Mouse (Mus musculus): ENCODE results near the gene Kcnj9.

The Kcnj9 gene

DNA sequence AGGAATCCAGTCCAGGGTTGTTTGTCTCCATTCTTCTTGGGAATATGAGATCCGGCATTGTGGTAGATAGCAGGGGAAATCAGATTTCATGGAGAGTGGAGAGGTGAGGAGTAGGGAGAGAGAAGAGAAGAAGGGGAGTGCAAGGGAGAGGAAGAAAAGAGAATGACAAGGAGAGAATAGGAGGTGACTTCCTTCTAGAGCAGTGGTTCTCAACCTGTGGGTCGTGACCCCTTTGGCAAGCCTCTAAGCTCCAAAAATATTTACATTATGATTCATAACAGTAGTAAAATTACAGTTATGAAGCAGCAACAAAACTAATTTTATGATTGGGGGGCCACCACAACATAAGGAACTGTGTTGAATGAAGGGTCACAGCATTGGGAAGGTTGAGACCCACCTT lies 3.8 kb upstream of the Kcnj9 start:
- no peak for DNase-seq

DNA sequence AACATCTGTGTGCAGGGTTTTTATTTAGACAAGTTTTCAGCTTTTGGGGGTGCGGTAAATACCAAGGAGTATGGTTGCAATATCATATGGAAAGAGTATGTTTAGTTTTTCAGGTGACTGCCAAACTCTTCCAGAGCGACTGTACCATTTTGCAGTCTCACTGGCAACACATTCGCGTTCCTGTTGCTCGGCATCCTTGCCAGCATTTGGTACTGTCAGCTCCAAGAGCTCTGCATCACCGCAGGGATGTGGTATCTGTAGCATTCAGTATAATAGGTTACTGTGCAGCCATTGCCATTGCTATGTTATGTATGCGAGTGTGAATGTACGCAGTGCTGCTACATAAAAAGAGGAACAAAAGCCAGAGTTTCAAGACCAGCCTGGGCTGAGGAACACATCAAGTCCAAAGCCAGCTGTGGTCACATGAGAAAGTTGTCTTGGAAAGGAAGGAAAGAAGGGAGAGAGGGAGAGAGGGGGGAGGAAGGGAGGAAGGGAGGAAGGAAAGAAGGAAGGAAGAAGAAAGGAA lies 2.4 kb upstream of the Kcnj9 start:
- DNase-seq = no peak

DNA sequence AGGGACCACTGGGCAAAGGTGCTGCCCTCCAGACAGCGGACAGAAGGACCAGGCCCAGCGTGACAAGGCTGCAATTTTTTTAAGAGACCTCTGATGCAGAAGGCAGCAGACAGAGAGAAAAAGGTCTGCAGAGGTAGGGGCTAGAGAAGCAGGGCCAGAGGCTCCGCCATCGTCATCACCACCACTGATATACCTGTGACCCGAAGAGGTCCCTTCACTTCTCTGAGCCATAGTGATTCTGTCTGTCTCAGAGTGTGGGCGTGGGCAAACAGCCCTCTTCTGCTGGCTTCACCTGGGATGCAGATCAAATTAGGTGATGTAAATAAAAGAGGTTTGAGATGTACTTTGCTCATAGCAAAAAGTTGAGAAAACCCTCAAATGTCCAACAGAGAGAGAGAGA lies 498 bp upstream of the Kcnj9 start:
- no peak for DNase-seq

DNA sequence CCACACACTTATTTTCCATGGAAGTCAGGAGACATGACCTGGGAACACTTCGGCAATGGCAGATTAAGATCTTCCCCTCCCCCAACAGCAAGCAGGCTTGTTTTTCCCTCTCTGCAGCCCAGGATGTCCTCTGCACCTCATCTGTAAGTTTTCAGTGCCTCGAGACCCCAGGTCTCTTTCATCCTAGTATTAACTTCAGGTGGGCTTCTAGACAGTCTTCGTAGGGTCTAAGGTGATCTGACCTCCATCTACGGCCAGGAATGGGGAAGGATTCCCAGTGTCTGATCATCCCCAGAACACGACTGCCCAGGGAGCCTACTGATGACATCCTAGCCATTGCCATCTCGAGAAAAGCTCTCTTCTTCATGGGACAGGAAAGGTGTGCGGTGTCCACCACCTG lies 657 bp downstream of the Kcnj9 start:
- DNase-seq = no peak

DNA sequence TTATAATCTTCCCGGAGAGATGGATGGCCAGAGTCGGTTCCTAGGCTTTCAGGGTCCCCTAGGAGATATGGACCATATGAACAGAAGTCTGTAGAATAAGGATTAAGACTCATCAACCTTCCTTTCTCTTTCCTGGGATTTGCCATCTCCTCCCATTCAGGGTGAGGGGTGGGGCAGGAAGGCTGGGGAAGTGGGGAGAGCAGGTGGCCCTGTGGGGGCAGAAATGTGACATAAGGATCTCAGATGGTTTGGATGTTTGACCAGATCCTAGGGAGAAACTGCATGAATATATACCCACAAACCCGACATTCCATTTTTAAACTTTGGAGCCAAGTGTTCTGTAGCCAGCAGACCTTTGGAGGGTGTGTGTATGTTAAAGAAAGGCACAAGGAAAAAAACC lies 1.1 kb downstream of the Kcnj9 start:
- DNase-seq = no peak

DNA sequence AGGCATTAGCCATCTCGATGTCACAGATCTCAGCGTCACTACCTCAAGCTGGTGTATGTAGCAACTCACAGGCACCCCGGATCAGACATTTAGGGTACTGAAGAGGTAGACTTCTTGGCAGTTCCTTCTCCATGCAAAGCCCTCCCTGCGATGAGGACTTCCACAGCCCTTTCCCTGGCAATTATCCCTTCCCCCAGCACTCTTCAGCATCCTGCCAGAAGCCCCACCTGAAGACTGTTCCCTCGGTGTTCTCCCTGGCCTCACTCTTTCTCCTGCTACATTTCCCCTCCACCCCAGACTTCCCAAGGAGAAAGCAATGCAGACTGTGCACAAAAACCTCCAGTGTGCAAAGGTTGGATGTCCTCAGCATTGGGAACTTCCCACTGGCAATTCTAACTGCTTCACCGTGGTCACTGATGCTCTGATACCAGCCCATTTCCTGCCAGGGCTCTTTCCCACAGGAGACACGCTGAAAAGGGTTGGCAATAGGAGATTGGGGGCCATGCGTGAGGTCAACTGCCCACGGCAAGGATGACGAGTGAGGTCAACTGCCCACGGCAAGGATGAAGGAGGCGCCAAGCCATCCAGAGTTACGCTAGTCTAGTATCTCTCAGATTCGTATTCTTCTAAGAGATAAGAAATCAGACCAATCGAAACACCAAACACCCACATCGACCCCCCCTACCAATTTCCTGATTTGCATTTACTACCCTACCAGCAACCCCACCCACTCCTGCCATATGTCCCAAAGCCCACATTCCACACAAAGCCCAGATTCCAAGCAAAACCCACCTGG lies 1.7 kb downstream of the Kcnj9 start:
- DNase-seq = no peak

DNA sequence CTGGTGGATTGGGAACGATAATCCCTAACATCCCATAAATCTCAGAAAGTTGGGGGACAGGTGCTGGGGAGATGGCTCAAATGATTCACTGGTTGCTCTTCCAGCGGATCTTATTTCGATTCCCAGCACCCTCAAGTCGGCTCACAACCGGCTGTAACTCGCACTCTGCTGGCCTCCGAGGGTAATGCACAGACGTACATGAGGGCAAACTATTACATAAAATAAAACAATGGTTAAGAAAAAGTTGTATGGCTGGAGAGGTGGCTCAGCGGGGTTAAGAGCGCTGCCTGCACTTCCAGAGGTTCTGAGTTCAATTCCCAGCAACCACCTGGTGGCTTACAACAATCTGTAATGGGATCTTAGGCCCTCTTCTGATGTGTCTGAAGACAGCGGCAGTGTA lies 2.4 kb downstream of the Kcnj9 start:
- DNase-seq = no peak

DNA sequence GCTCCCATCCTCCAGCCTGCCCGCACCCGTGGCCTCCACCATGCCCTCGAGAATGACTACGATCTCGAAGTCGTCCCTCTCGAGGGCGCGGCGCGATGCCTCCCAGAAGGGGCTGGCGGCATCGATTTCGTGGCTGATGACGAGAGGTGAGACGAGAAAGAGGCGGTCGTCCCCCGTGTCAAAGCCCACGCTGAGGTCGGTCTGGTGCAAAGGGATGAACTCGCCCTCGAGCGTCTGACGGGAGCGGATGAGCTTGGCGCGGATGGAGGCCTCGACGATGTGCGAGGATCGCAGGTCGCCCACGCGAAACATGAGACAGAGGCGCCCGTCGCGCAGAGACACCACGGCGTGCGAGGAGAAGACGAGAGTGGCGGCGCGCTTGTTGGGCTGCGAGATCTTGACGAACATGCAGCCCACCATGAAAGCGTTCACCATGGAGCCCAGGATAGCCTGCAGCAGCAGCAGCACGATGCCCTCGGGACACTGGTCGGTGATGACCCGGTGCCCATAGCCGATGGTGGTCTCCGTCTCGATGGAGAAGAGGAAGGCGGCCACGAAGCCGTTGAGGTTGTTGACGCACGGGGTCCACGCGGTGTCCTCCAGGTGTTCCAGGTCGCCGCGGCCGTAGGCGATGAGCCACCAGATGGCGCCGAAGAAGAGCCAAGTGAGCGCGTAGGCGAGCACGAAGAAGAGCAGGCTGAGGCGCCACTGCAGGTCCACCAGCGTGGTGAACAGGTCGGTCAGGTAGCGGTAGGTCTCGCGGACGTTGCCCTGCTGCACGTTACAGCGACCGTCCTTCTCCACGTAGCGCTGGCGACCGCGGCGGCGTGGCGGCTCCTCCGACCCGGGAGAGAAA lies 3.2 kb downstream of the Kcnj9 start:
- DNase-seq = peak; percentile 62

DNA sequence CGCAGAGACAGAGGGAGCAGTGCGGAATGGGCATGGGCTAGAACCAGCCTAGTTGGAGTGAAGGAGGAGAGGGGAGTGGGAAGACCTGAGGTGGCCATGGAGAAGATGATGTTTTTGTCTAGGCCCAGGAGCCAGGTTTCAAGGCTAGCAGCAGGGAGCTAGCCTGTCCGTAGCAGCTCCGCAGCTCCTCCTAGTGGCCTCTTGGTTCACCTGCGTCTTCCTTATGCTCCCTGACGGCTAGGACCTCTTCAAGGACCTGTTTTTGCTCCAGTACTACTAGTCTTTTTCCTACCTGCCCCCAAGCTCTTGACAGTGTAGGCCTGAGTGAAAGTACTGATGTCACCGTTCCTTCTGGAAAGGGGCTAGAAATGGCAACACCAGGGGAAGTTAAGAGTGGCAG lies 4.4 kb downstream of the Kcnj9 start:
- peak; percentile 71 for DNase-seq

DNA sequence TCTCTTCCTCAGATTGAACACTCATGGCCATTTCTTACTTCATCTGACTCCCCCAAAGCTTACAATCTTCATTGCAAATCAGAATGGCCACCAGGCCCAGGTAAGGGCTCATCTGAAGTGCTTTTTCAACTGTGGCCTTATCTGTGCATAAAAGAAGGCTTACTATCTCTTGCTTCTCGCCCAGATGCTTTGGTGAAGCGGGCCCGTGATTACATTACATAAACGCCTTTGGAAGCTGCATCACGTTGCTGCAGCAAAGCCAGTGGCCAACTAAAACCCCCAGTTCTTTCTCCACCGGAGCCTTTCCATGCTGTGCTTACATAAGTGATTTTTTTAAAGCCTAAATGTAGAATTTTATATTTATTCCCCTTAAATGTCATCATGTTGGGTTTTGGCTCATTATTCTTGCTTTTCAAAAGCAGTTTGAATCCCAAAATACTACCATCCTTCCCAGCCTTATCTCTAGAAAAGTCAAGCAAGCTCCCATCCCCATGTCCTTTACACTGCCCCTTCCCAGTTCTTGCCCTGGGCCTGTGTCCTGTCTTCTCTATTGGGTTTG lies 5.2 kb downstream of the Kcnj9 start:
- DNase-seq = no peak

DNA sequence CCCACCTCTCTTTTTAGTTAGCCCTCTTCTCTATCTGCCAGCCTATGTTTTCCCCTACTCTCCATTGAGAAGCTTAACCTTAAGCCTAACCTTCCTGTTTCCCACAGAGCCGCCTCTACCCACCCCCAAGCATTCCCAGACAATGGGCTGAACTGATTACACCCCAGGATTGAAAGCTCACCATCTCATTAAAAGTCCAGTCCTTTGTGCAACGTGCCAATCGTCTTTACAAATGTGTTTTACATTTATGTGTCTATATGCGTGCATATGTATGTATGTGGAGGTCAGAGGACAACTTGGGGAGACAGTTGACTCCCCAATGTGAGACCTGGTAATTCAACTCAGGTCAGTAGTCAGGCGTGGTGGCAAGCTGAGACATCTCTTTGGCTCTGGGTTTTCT lies 5.8 kb downstream of the Kcnj9 start:
- no peak for DNase-seq

DNA sequence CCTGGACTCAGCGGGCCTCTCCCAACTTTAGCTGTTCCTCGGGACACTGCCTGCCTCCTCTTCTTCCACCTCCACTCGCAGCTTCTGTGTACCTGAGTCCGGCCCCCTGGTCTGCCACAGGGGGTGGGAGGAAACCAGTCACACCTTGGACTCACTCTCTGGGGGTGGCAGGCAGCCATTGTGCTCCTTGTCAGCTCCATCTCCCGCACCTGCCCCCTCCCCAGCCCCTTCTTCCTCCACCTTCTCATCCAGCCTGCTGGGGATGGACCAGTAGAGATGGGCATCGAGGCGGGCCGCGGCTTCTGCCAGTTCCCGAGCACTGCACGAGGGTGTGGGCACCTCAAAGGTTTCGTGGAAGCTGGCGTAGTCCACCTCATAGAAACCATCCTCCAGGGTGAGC lies 6.4 kb downstream of the Kcnj9 start:
- DNase-seq = no peak

DNA sequence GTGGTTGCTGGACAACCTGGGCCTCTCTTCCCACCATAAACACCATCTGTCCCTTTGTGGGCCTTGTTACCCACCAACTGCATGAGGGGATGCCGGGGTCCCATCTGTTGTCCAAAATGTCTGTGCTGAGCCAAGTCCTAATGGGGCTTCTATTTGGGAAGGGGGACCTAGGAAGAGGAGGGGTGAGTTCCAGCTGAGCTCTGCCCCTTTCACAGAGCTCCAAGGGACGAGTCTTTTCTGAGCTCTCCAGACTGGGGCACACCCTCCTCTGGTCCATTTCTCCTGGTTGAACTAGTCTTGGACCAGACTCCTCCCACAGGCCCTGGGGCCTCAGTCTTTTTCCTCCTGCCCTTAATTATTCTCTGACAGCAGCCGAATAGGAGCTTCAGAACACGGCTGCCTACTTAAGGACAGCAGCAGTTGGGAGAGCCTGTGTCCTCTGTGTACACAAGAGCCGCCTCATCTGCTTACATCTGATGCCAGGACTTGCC lies 9.2 kb downstream of the Kcnj9 start:
- DNase-seq = no peak

DNA sequence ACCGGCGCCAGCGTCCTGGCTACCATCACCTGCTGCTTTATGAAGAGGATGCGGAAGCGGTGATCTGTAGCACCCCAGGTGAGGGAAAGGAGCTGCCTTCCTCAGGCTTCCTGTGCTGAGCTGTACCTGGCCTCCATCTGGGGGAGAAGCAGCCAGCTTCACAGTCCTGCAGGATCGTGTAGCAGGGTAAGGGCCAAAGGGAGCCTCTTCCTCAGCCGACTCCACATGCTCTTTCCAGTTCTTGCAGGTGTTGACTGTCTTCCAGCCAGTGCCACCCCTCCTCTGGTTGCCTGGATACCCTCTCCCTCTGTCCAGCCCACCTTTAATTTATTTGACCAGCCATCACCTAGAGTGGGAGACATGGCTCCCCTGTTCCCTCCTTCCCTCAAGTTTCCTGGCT lies 9.8 kb downstream of the Kcnj9 start:
- no peak for DNase-seq

DNA sequence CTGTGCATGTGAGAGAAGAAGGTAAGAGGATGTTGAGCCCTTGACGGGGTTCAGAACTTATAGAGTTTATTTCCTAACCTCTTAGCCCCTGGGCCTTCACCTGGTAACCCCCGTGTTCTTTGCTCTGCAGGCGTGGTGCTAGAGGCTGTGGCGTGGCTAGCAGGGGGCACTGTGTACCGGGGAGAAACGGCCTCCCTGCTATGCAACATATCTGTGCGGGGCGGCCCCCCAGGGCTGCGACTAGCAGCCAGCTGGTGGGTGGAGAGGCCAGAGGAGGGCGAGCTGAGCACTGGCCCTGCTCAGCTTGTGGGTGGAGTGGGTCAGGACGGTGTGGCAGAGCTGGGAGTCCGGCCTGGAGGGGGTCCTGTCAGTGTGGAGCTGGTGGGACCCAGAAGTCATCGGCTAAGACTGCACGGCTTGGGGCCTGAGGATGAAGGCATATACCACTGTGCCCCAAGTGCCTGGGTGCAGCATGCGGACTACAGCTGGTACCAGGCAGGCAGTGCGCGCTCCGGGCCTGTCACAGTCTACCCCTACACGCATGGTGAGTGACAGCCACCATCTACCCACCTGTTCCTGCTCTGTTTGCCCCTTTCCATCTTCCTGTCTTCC lies 10.6 kb downstream of the Kcnj9 start:
- no peak for DNase-seq

DNA sequence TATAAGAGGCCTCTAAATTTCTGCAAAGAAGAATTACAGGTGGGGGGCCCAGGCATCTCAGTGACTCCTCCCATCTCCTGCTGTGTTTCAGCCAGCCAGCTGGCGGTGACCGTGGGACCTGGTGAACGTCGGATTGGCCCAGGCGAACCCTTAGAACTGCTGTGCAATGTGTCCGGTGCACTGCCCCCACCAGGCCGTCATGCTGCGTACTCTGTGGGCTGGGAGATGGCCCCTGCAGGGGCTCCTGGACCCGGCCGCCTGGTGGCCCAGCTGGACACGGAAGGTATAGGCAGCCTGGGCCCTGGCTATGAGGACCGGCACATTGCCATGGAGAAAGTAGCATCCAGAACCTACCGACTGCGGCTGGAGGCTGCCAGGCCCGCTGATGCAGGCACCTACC lies 11.2 kb downstream of the Kcnj9 start:
- DNase-seq = no peak

DNA sequence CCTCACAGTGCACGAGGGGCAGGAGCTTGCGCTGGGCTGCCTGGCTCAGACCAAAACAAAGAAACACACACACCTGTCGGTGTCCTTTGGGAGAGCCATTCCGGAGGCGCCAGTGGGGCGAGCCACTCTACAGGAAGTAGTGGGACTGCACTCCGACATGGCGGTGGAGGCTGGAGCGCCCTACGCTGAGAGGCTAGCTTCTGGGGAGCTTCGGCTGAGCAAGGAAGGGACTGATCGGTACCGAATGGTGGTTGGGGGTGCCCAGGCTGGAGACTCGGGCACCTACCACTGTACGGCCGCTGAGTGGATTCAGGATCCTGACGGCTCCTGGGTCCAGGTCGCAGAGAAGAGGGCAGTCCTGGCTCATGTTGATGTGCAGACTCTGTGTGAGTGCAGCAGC lies 11.7 kb downstream of the Kcnj9 start:
- no peak for DNase-seq

DNA sequence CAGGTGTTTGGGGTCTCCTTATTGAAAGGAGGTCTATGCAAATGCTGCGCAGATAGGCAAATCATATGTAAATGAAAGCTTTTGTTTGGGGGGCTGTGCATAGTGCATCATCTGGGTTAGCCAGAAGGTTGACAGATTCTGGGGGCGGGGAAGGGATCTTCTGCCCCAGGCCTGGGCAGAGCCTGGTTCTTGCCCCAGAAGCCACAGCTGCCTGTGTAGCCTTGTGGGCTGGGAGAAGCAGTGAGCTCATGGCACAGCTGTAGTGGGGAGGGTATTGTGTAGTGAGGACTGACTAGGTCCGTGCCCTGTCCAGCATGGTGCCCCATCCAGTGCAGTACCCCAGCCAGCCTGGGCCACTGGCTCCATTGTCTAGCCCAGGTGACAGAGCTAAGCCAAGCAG lies 14.2 kb downstream of the Kcnj9 start:
- no peak for DNase-seq

DNA sequence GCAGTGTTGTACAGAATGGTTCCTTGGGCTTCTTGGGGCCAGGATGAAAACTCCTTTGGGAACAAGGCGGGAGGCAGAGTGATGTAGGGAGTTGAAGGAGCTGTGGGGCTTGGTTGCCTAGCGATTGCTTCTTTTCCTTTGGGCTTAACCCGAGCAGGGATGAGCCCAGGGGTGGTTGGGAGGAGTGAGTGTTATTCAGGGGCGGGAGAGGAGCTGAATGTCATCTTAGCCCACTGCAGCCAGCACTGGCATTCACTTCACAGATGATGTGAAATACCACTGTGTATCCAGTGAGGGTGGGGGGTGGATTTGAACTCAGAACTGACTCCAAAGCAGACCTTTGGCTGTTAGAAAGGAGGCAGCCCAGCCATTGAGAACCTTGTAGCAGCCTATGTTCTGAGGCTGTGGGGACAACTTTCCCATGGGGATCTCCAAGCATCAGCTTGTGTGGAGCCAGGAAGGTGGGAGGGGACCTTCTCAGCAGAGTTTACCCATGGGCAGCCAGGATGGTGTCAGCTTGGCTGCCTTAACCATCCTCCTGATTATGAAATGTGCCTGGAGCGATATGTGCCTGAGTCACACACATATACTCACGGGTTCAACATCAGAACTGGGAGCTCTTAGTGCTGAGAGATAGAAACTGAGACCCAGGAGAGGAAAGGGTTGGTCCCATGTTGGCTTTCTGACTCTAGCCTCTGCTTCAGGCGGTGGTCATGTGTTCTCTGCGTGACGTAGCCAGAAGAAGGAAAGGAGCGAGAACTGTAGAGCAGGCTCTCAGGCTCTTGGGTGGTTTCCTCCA lies 15.3 kb downstream of the Kcnj9 start:
- DNase-seq = no peak

DNA sequence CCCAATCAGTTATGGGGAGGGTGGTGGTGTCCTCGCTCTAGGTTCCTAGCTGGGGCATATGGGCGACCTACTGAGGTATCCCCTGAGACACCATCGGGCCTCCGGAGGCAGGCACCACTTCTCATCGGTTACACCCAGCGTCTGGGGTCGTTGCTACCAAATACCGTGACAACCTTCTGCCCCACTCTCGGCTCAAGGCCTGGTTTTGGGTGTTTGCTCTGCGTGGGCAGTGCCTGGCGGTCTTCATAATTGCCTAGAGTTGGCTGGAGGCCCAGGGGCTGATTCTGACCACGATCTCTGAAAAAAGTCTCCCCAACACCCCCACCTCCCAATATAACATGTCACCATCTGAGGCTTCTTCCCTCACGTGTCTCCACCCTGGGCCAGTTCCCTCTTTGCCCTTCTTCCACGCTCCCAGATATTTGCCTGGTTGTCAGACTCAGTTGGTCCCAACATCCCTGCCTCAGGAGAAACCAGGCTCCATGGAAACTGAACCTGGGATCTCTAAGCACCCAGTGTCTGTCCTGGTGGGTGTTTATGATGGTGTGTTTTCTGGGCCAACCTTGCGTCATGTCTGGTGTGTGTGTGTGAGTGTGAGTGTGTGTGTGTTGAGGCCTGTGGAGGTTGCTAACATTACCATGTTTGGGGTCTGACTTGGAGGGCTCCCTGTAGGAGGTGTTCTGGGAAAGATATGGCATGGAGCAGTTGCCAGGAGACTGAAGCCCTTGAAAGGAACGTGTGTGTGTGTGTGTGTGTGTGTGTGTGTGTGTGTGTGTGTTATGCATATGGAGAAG lies 16.2 kb downstream of the Kcnj9 start:
- no peak for DNase-seq
